Mouse (Mus musculus): ENCODE measurements around the gene Psmb9. TPM values are rescaled to one million over a fixed set of nuclear protein-coding genes. Genes with fewer than 3 reads are reported as not detected.

Gene Psmb9
- polyA plus RNA-seq, 1 experiment from 2014 or later: 32.2 TPM

- WGBS: 47% methylated on average over 3 of the region's 3 CpGs
- ATAC-seq (replicated peaks; ENCODE audit: extremely low read depth, insufficient read depth, low FRiP score): no peak
- H3K27me3 ChIP-seq (ENCODE audit: control insufficient read depth, insufficient read depth, low read length): peaks cover 32% of the 10 kb centered on the region
These were observed 22.1 kb upstream of the Psmb9 start for GRCm38 (mm10) chr17:34209680-34210079.

GRCm38 (mm10) chr17:34208421-34208820, 20.9 kb upstream of the Psmb9 start:
- Histone ChIP-seq H3K9ac (ENCODE audit: low read length) (no peak overlapping the region), H3K4me1 (ENCODE audit: control insufficient read depth, insufficient read depth, low read length) (peaks cover 11% of the 10 kb centered on the region; the same call in 1 of the 2 replicates), H3K4me3 (ENCODE audit: low read length) (no peak overlapping the region; the same call in 1 of the 2 replicates), H3K4me2 (ENCODE audit: low read depth, low read length) (no peak overlapping the region), H3K27me3 (ENCODE audit: control insufficient read depth, insufficient read depth, low read length) (peaks cover 23% of the 10 kb centered on the region), H3K36me3 (ENCODE audit: control insufficient read depth, insufficient read depth) (0 out of 2 replicates have a peak, but pooled peaks cover 4% of the 10 kb centered on the region), H3K9me3 (replicated peaks; ENCODE audit: control insufficient read depth, low read length) (peaks cover 6% of the 10 kb centered on the region), H3K27ac (ENCODE audit: low read length) (no peak overlapping the region)
- ATAC-seq (replicated peaks; ENCODE audit: extremely low read depth, insufficient read depth, low FRiP score): no peak
- WGBS: 19% methylated on average over 10 of the region's 10 CpGs

More at GRCm38 (mm10) chr17:34209680-34210079, 22.1 kb upstream of the Psmb9 start:
- H3K9me3 ChIP-seq (replicated peaks; ENCODE audit: control insufficient read depth, low read length): peaks cover 6% of the 10 kb centered on the region
- peak overlapping the region; percentile 27; the same call in 1 of the 2 replicates for H3K27ac ChIP-seq (ENCODE audit: low read length)
- H3K4me3 ChIP-seq (ENCODE audit: low read length): no peak overlapping the region
- peaks cover 7% of the 10 kb centered on the region; the same call in 1 of the 2 replicates for H3K4me1 ChIP-seq (ENCODE audit: control insufficient read depth, insufficient read depth, low read length)
- no peak overlapping the region for H3K9ac ChIP-seq (ENCODE audit: low read length)
- H3K36me3 ChIP-seq (ENCODE audit: control insufficient read depth, insufficient read depth): 0 out of 2 replicates have a peak, but pooled peaks cover 4% of the 10 kb centered on the region
- H3K4me2 ChIP-seq (ENCODE audit: low read depth, low read length): no peak overlapping the region

GRCm38 (mm10) chr17:34207866-34208265, 20.3 kb upstream of the Psmb9 start:
- H3K4me1 ChIP-seq (ENCODE audit: control insufficient read depth, insufficient read depth, low read length): peaks cover 11% of the 10 kb centered on the region; the same call in 1 of the 2 replicates
- no peak overlapping the region for H3K9ac ChIP-seq (ENCODE audit: low read length)
- H3K36me3 ChIP-seq (ENCODE audit: control insufficient read depth, insufficient read depth): 0 out of 2 replicates have a peak, but pooled peaks cover 4% of the 10 kb centered on the region
- whole genome bisulfite sequencing: 98% methylated on average over 9 of the region's 9 CpGs
- H3K27ac ChIP-seq (ENCODE audit: low read length): no peak overlapping the region
- H3K4me2 ChIP-seq (ENCODE audit: low read depth, low read length): no peak overlapping the region
- ATAC-seq (replicated peaks; ENCODE audit: extremely low read depth, insufficient read depth, low FRiP score): no peak
- H3K9me3 ChIP-seq (replicated peaks; ENCODE audit: control insufficient read depth, low read length): peaks cover 6% of the 10 kb centered on the region
- peaks cover 19% of the 10 kb centered on the region for H3K27me3 ChIP-seq (ENCODE audit: control insufficient read depth, insufficient read depth, low read length)
- no peak overlapping the region for H3K4me3 ChIP-seq (ENCODE audit: low read length)

- WGBS: 44% methylated on average over 3 of the region's 3 CpGs
- peaks cover 16% of the 10 kb centered on the region for H3K27me3 ChIP-seq (ENCODE audit: control insufficient read depth, insufficient read depth, low read length)
- H3K4me1 ChIP-seq (ENCODE audit: control insufficient read depth, insufficient read depth, low read length): peaks cover 11% of the 10 kb centered on the region; the same call in 1 of the 2 replicates
- no peak overlapping the region for H3K27ac ChIP-seq (ENCODE audit: low read length)
- 0 out of 2 replicates have a peak, but pooled peaks cover 4% of the 10 kb centered on the region for H3K36me3 ChIP-seq (ENCODE audit: control insufficient read depth, insufficient read depth)
- no peak for ATAC-seq (replicated peaks; ENCODE audit: extremely low read depth, insufficient read depth, low FRiP score)
- H3K4me2 ChIP-seq (ENCODE audit: low read depth, low read length): no peak overlapping the region
- no peak overlapping the region for H3K4me3 ChIP-seq (ENCODE audit: low read length)
- H3K9ac ChIP-seq (ENCODE audit: low read length): no peak overlapping the region
- H3K9me3 ChIP-seq (replicated peaks; ENCODE audit: control insufficient read depth, low read length): peaks cover 6% of the 10 kb centered on the region
These were observed 19.9 kb upstream of the Psmb9 start for GRCm38 (mm10) chr17:34207456-34207855.

- H3K4me1 ChIP-seq (ENCODE audit: control insufficient read depth, insufficient read depth, low read length): peaks cover 11% of the 10 kb centered on the region; the same call in 1 of the 2 replicates
- H3K27me3 ChIP-seq (ENCODE audit: control insufficient read depth, insufficient read depth, low read length): peaks cover 10% of the 10 kb centered on the region
- no peak for ATAC-seq (replicated peaks; ENCODE audit: extremely low read depth, insufficient read depth, low FRiP score)
- 78% methylated on average over 5 of the region's 5 CpGs for WGBS
- H3K9ac ChIP-seq (ENCODE audit: low read length): no peak overlapping the region
- no peak overlapping the region for H3K27ac ChIP-seq (ENCODE audit: low read length)
- peaks cover 6% of the 10 kb centered on the region for H3K9me3 ChIP-seq (replicated peaks; ENCODE audit: control insufficient read depth, low read length)
- no peak overlapping the region for H3K4me3 ChIP-seq (ENCODE audit: low read length)
- H3K4me2 ChIP-seq (ENCODE audit: low read depth, low read length): no peak overlapping the region
- H3K36me3 ChIP-seq (ENCODE audit: control insufficient read depth, insufficient read depth): 0 out of 2 replicates have a peak, but pooled peaks cover 4% of the 10 kb centered on the region
These were observed 19.2 kb upstream of the Psmb9 start for GRCm38 (mm10) chr17:34206731-34207130.

GRCm38 (mm10) chr17:34205746-34206176, 18.2 kb upstream of the Psmb9 start:
- WGBS: 12% methylated on average over 9 of the region's 9 CpGs
- Histone ChIP-seq H3K36me3 (ENCODE audit: control insufficient read depth, insufficient read depth) (0 out of 2 replicates have a peak, but pooled peaks cover 4% of the 10 kb centered on the region), H3K4me3 (ENCODE audit: low read length) (peak overlapping the region; percentile 92), H3K27me3 (ENCODE audit: control insufficient read depth, insufficient read depth, low read length) (peaks cover 6% of the 10 kb centered on the region), H3K9ac (ENCODE audit: low read length) (peak overlapping the region; percentile 87; the same call in 1 of the 2 replicates), H3K27ac (ENCODE audit: low read length) (peak overlapping the region; percentile 61), H3K9me3 (replicated peaks; ENCODE audit: control insufficient read depth, low read length) (peaks cover 6% of the 10 kb centered on the region), H3K4me2 (ENCODE audit: low read depth, low read length) (peak overlapping the region; percentile 97), H3K4me1 (ENCODE audit: control insufficient read depth, insufficient read depth, low read length) (peaks cover 11% of the 10 kb centered on the region; the same call in 1 of the 2 replicates)
- no peak for ATAC-seq (replicated peaks; ENCODE audit: extremely low read depth, insufficient read depth, low FRiP score)

- H3K4me2 ChIP-seq (ENCODE audit: low read depth, low read length): peak overlapping the region; percentile 97
- peak overlapping the region; percentile 61 for H3K27ac ChIP-seq (ENCODE audit: low read length)
These were observed 17.6 kb upstream of the Psmb9 start for GRCm38 (mm10) chr17:34205021-34205745.

GRCm38 (mm10) chr17:34204303-34205010, 16.9 kb upstream of the Psmb9 start:
- under 1% methylated on average over 44 of the region's 44 CpGs for WGBS
- H3K4me3 ChIP-seq (ENCODE audit: low read length): peak overlapping the region; percentile 92
- peak overlapping the region; percentile 97 for H3K4me2 ChIP-seq (ENCODE audit: low read depth, low read length)
- H3K4me1 ChIP-seq (ENCODE audit: control insufficient read depth, insufficient read depth, low read length): peaks cover 11% of the 10 kb centered on the region; the same call in 1 of the 2 replicates
- H3K9ac ChIP-seq (ENCODE audit: low read length): peak overlapping the region; percentile 87
- no peak overlapping the region; the same call in 1 of the 2 replicates for H3K27ac ChIP-seq (ENCODE audit: low read length)
- peaks cover under 1% of the 10 kb centered on the region; the same call in 1 of the 2 replicates for H3K9me3 ChIP-seq (replicated peaks; ENCODE audit: control insufficient read depth, low read length)
- peaks cover 6% of the 10 kb centered on the region for H3K27me3 ChIP-seq (ENCODE audit: control insufficient read depth, insufficient read depth, low read length)
- 0 out of 2 replicates have a peak, but pooled peaks cover under 1% of the 10 kb centered on the region for H3K36me3 ChIP-seq (ENCODE audit: control insufficient read depth, insufficient read depth)
- ATAC-seq (replicated peaks; ENCODE audit: extremely low read depth, insufficient read depth, low FRiP score): peak; percentile 71

More at GRCm38 (mm10) chr17:34205021-34205745, 17.6 kb upstream of the Psmb9 start:
- peaks cover 11% of the 10 kb centered on the region; the same call in 1 of the 2 replicates for H3K4me1 ChIP-seq (ENCODE audit: control insufficient read depth, insufficient read depth, low read length)
- H3K4me3 ChIP-seq (ENCODE audit: low read length): peak overlapping the region; percentile 92
- 8% methylated on average over 18 of the region's 18 CpGs for WGBS
- 0 out of 2 replicates have a peak, but pooled peaks cover 4% of the 10 kb centered on the region for H3K36me3 ChIP-seq (ENCODE audit: control insufficient read depth, insufficient read depth)
- peaks cover 6% of the 10 kb centered on the region for H3K27me3 ChIP-seq (ENCODE audit: control insufficient read depth, insufficient read depth, low read length)
- ATAC-seq (replicated peaks; ENCODE audit: extremely low read depth, insufficient read depth, low FRiP score): peak; percentile 21; the same call in 1 of the 2 replicates
- H3K9ac ChIP-seq (ENCODE audit: low read length): peak overlapping the region; percentile 87
- peaks cover 6% of the 10 kb centered on the region for H3K9me3 ChIP-seq (replicated peaks; ENCODE audit: control insufficient read depth, low read length)
